Mouse (Mus musculus) megakaryocyte, embryonic 14.5 days (primary cell): ENCODE results near the gene Ccnd3. TPM values are rescaled to one million over a fixed set of nuclear protein-coding genes. Genes with fewer than 3 reads are reported as not detected.

ENCODE experiments used
- H3K27me3 ChIP-seq: replicated peaks from 2 replicates; pipeline ENCODE3; 2012; ENCODE audit warnings: inconsistent platforms
- H3K36me3 ChIP-seq: replicated peaks from 2 replicates; pipeline ENCODE3; 2012; ENCODE audit warnings: low read length, inconsistent platforms, mixed read lengths
- H3K4me1 ChIP-seq: 2 replicates; pipeline ENCODE4 v1.6.1; 2012; ENCODE audit warnings: inconsistent platforms
- H3K4me3 ChIP-seq: replicated peaks from 2 replicates; pipeline ENCODE3; 2012; ENCODE audit warnings: moderate library complexity, mild to moderate bottlenecking, inconsistent platforms
- H3K9me3 ChIP-seq: 2 replicates; pipeline ENCODE4 v1.6.1; 2012; ENCODE audit warnings: inconsistent platforms
- FLI1 ChIP-seq: IDR thresholded peaks from 2 replicates; pipeline ENCODE4 v1.6.1; 2012; ENCODE audit warnings: low read length, inconsistent platforms, mixed read lengths
- GATA1 ChIP-seq: IDR thresholded peaks from 3 replicates; pipeline ENCODE4 v1.6.1; 2012; ENCODE audit warnings: mixed read lengths, low read length, inconsistent platforms, borderline replicate concordance
- polyA plus RNA-seq: library from polyadenylated mRNA; stranded (reverse); fragments of >175 nt; gene quantifications from 2 replicates; pipeline ENCODE4 v1.2.3, GENCODE M21; 2012; ENCODE audit warnings: low replicate concordance; ENCODE audit not compliant: insufficient read depth

The Ccnd3 gene
- polyA plus RNA-seq, 1 experiment: 1,542 TPM

- Histone ChIP-seq H3K36me3 (peaks cover 61% of the 10 kb centered on the region), H3K4me1 (peaks cover 88% of the 10 kb centered on the region), H3K4me3 (no peak overlapping the region), H3K27me3 (no peaks in the 10 kb centered on the region), H3K9me3 (no peaks in the 10 kb centered on the region)
- no peak for TF ChIP-seq FLI1
- TF ChIP-seq GATA1: no peak
Measured at GRCm38 (mm10) chr17:47524991-47525390, 20.1 kb downstream of the Ccnd3 start.

GRCm38 (mm10) chr17:47526856-47527520 lies 22.1 kb downstream of the Ccnd3 start:
- H3K9me3 ChIP-seq: no peaks in the 10 kb centered on the region
- H3K36me3 ChIP-seq: peaks cover 75% of the 10 kb centered on the region
- TF ChIP-seq FLI1 (no peak), GATA1 (no peak)
- H3K4me1 ChIP-seq: peaks cover 86% of the 10 kb centered on the region
- no peaks in the 10 kb centered on the region for H3K27me3 ChIP-seq
- H3K4me3 ChIP-seq: peak overlapping the region; percentile 79

- peaks cover 86% of the 10 kb centered on the region for H3K4me1 ChIP-seq
- TF ChIP-seq GATA1: no peak
- no peak for TF ChIP-seq FLI1
- no peaks in the 10 kb centered on the region for H3K9me3 ChIP-seq
- peaks cover 79% of the 10 kb centered on the region for H3K36me3 ChIP-seq
- peak overlapping the region; percentile 80 for H3K4me3 ChIP-seq
- no peaks in the 10 kb centered on the region for H3K27me3 ChIP-seq
Measured at GRCm38 (mm10) chr17:47527581-47528300, 22.9 kb downstream of the Ccnd3 start.

- Histone ChIP-seq H3K27me3 (no peaks in the 10 kb centered on the region), H3K36me3 (peaks cover 78% of the 10 kb centered on the region), H3K9me3 (no peaks in the 10 kb centered on the region), H3K4me3 (no peak overlapping the region), H3K4me1 (peaks cover 78% of the 10 kb centered on the region)
- TF ChIP-seq FLI1 (no peak), GATA1 (no peak)
Measured at GRCm38 (mm10) chr17:47528919-47529318, 24.1 kb downstream of the Ccnd3 start.

- H3K36me3 ChIP-seq: peaks cover 71% of the 10 kb centered on the region
- H3K27me3 ChIP-seq: no peaks in the 10 kb centered on the region
- H3K4me3 ChIP-seq: no peak overlapping the region
- no peak for TF ChIP-seq FLI1
- no peak for TF ChIP-seq GATA1
- peaks cover 76% of the 10 kb centered on the region for H3K4me1 ChIP-seq
- H3K9me3 ChIP-seq: no peaks in the 10 kb centered on the region
Measured at GRCm38 (mm10) chr17:47529595-47529994, 24.7 kb downstream of the Ccnd3 start.

GRCm38 (mm10) chr17:47531387-47531818 lies 26.6 kb downstream of the Ccnd3 start:
- TF ChIP-seq FLI1 (no peak), GATA1 (no peak)
- peaks cover 82% of the 10 kb centered on the region for H3K4me1 ChIP-seq
- no peak overlapping the region for H3K4me3 ChIP-seq
- no peaks in the 10 kb centered on the region for H3K27me3 ChIP-seq
- no peaks in the 10 kb centered on the region for H3K9me3 ChIP-seq
- H3K36me3 ChIP-seq: peaks cover 72% of the 10 kb centered on the region

- no peaks in the 10 kb centered on the region for H3K27me3 ChIP-seq
- no peak for TF ChIP-seq FLI1
- no peak for TF ChIP-seq GATA1
- peaks cover 75% of the 10 kb centered on the region for H3K4me1 ChIP-seq
- no peak overlapping the region for H3K4me3 ChIP-seq
- H3K9me3 ChIP-seq: no peaks in the 10 kb centered on the region
- peaks cover 63% of the 10 kb centered on the region for H3K36me3 ChIP-seq
Measured at GRCm38 (mm10) chr17:47532364-47532763, 27.5 kb downstream of the Ccnd3 start.

- H3K27me3 ChIP-seq: no peaks in the 10 kb centered on the region
- H3K4me3 ChIP-seq: no peak overlapping the region
- H3K9me3 ChIP-seq: no peaks in the 10 kb centered on the region
- peaks cover 58% of the 10 kb centered on the region for H3K36me3 ChIP-seq
- TF ChIP-seq FLI1 (no peak), GATA1 (no peak)
- peaks cover 64% of the 10 kb centered on the region for H3K4me1 ChIP-seq
Measured at GRCm38 (mm10) chr17:47533691-47534090, 28.8 kb downstream of the Ccnd3 start.

GRCm38 (mm10) chr17:47535812-47536236 lies 31.0 kb downstream of the Ccnd3 start:
- Histone ChIP-seq H3K9me3 (no peaks in the 10 kb centered on the region), H3K4me3 (peak overlapping the region; percentile 81), H3K27me3 (no peaks in the 10 kb centered on the region), H3K36me3 (peaks cover 54% of the 10 kb centered on the region), H3K4me1 (peaks cover 54% of the 10 kb centered on the region)
- TF ChIP-seq GATA1 (no peak), FLI1 (no peak)

GRCm38 (mm10) chr17:47538049-47538448 lies 33.2 kb downstream of the Ccnd3 start:
- H3K36me3 ChIP-seq: peaks cover 55% of the 10 kb centered on the region
- no peaks in the 10 kb centered on the region for H3K9me3 ChIP-seq
- H3K4me3 ChIP-seq: no peak overlapping the region
- no peak for TF ChIP-seq FLI1
- TF ChIP-seq GATA1: no peak
- no peaks in the 10 kb centered on the region for H3K27me3 ChIP-seq
- H3K4me1 ChIP-seq: peaks cover 55% of the 10 kb centered on the region
